Mouse (Mus musculus): ENCODE results near the gene Rps19bp1. TPM values are rescaled to one million over a fixed set of nuclear protein-coding genes. Genes with fewer than 3 reads are reported as not detected.
A peak's percentile ranks its signal among the peaks of the same experiment; 100 is the strongest.

Rps19bp1 gene
- polyA plus RNA-seq, 1 experiment: 18.6 TPM

DNA sequence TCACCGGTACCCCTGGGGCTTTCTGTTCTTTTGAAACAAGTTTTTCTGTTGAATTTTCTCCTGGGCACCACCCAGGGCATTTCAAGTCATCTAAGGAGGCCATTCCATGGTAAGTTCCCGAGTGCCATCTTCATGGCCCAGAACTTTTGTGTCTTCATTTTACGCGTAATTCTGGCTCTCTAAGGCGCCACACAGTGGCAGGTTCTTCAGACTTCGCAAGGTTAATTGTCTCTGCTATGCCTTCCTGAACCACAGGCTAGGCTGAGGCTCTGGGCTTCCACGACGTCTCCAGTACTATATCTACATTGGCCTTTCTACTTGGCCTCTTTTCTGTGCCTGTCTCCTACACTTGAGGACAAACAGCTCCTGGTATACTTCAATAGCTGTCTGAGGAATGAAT lies 43.1 kb downstream of the Rps19bp1 start:
- TF ChIP-seq POLR2A (IDR thresholded peaks at IDR 0.05; ENCODE audit: borderline replicate concordance, low read depth, low read length) (no peak), CTCF (IDR thresholded peaks at IDR 0.05; ENCODE audit: low read depth, low read length) (no peak)
- Histone ChIP-seq H3K4me3 (ENCODE audit: insufficient read depth, low read length) (no peak overlapping the region), H3K27ac (ENCODE audit: insufficient read depth, low read depth, low read length) (no peak overlapping the region), H3K4me1 (ENCODE audit: control insufficient read depth, insufficient read depth, low read length) (peaks cover 51% of the 10 kb centered on the region)

DNA sequence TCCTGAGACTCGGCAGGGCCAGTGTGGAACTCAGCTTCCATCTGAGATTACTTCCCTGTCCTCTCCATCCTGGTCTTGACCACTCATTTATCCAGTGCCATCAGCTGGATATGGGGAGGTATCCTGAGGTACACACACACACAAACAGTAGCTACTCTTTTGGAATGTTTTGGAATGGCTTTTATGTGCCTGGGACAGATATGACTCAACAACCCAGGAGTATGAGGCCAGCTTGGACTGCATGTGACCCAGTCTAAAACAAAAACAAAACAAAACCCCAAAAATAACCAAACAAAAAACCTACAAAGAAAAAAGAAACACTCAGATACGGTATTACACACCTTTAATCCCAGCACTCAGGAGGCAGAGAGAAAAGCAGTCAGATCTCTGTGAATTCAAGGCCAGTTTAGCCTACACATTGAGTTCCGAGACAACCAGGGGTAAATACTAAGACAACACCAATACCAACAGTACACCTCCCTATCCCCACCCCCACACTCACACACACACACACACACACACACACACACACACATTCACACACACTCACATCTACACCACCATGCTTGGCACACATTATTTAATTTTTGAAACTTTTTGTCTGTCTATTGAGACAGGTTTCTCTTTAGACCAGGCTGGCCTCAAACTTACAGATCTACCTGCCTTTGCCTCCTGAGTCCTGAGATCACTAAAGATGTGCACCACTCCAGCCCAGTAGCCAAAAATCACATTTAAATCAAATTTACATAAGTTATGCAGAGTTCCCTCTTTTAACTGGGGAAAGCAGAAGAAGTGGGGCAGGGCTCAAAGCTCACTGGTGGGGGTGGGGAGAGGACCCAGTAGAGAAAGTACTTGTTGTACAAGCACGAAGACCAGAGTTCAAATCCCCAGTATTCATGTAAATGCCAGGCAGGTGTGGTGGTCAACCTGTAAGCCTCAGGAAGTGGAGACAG lies 44.1 kb downstream of the Rps19bp1 start:
- no peak for TF ChIP-seq POLR2A (IDR thresholded peaks at IDR 0.05; ENCODE audit: borderline replicate concordance, low read depth, low read length)
- TF ChIP-seq CTCF (IDR thresholded peaks at IDR 0.05; ENCODE audit: low read depth, low read length): no peak
- H3K4me3 ChIP-seq (ENCODE audit: insufficient read depth, low read length): peak overlapping the region; percentile 73
- peaks cover 51% of the 10 kb centered on the region for H3K4me1 ChIP-seq (ENCODE audit: control insufficient read depth, insufficient read depth, low read length)
- peak overlapping the region; percentile 96 for H3K27ac ChIP-seq (ENCODE audit: insufficient read depth, low read depth, low read length)

GRCm38 (mm10) chr15:80219211-80219610 lies 44.9 kb downstream of the Rps19bp1 start:
- TF ChIP-seq POLR2A (IDR thresholded peaks at IDR 0.05; ENCODE audit: borderline replicate concordance, low read depth, low read length): no peak
- Histone ChIP-seq H3K27ac (ENCODE audit: insufficient read depth, low read depth, low read length) (peak overlapping the region; percentile 96), H3K4me3 (ENCODE audit: insufficient read depth, low read length) (peak overlapping the region; percentile 73), H3K4me1 (ENCODE audit: control insufficient read depth, insufficient read depth, low read length) (peaks cover 51% of the 10 kb centered on the region)

DNA sequence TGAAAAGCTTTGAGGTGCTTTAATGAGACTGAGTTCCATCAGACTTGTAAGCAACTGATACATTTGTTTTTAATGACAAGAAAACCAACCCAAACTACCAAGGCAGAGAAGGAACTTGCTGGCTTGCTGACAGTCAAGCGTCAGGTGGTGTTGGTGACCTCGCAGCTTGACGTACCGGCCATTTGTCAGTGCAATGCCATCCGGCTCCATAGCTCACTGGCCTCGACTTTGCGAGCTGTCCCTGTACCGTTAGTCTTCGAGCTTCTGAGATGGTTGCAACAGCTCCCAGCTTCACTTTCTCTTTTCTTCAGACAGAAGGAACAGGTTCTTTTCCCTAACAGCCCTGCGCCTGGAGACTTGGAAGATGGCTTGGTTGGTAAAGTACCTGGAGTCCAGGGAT lies 46.6 kb downstream of the Rps19bp1 start:
- Histone ChIP-seq H3K4me1 (ENCODE audit: control insufficient read depth, insufficient read depth, low read length) (peaks cover 35% of the 10 kb centered on the region), H3K27ac (ENCODE audit: insufficient read depth, low read depth, low read length) (peak overlapping the region; percentile 34; the same call in 1 of the 2 replicates), H3K4me3 (ENCODE audit: insufficient read depth, low read length) (no peak overlapping the region)
- no peak for TF ChIP-seq POLR2A (IDR thresholded peaks at IDR 0.05; ENCODE audit: borderline replicate concordance, low read depth, low read length)
- no peak for TF ChIP-seq CTCF (IDR thresholded peaks at IDR 0.05; ENCODE audit: low read depth, low read length)

- Histone ChIP-seq H3K27ac (ENCODE audit: insufficient read depth, low read depth, low read length) (no peak overlapping the region), H3K4me3 (ENCODE audit: insufficient read depth, low read length) (no peak overlapping the region), H3K4me1 (ENCODE audit: control insufficient read depth, insufficient read depth, low read length) (peaks cover 34% of the 10 kb centered on the region)
- TF ChIP-seq CTCF (IDR thresholded peaks at IDR 0.05; ENCODE audit: low read depth, low read length) (no peak), POLR2A (IDR thresholded peaks at IDR 0.05; ENCODE audit: borderline replicate concordance, low read depth, low read length) (no peak)
These were observed 47.7 kb downstream of the Rps19bp1 start for GRCm38 (mm10) chr15:80216480-80216820.

- Histone ChIP-seq H3K27ac (ENCODE audit: insufficient read depth, low read depth, low read length) (no peak overlapping the region), H3K4me3 (ENCODE audit: insufficient read depth, low read length) (no peak overlapping the region), H3K4me1 (ENCODE audit: control insufficient read depth, insufficient read depth, low read length) (peaks cover 34% of the 10 kb centered on the region)
- TF ChIP-seq CTCF (IDR thresholded peaks at IDR 0.05; ENCODE audit: low read depth, low read length): peak; percentile 72
- TF ChIP-seq POLR2A (IDR thresholded peaks at IDR 0.05; ENCODE audit: borderline replicate concordance, low read depth, low read length): no peak
These were observed 48.2 kb downstream of the Rps19bp1 start for GRCm38 (mm10) chr15:80215716-80216479.

GRCm38 (mm10) chr15:80213688-80214087 lies 50.4 kb downstream of the Rps19bp1 start:
- Histone ChIP-seq H3K27ac (ENCODE audit: insufficient read depth, low read depth, low read length) (no peak overlapping the region), H3K4me1 (ENCODE audit: control insufficient read depth, insufficient read depth, low read length) (peaks cover 22% of the 10 kb centered on the region), H3K4me3 (ENCODE audit: insufficient read depth, low read length) (no peak overlapping the region)
- TF ChIP-seq CTCF (IDR thresholded peaks at IDR 0.05; ENCODE audit: low read depth, low read length) (no peak), POLR2A (IDR thresholded peaks at IDR 0.05; ENCODE audit: borderline replicate concordance, low read depth, low read length) (no peak)

Other genes with a start within 250 kb of the Rps19bp1 start
- 47.3 and 52.2 TPM in 2 replicates for gene Pdgfb, start 249.3 kb downstream of the Rps19bp1 start, polyA plus RNA-seq (2012; ENCODE audit: insufficient read depth, insufficient read length, missing spikeins)
- 95.0 and 111 TPM in 2 replicates for gene Syngr1, start 173.0 kb downstream of the Rps19bp1 start, polyA plus RNA-seq (2012; ENCODE audit: insufficient read depth, insufficient read length, missing spikeins)
- gene Rpl3, start 172.4 kb downstream of the Rps19bp1 start, polyA plus RNA-seq (2012; ENCODE audit: insufficient read depth, insufficient read length, missing spikeins): 928 and 957 TPM in 2 replicates
- gene Tab1, start 131.2 kb downstream of the Rps19bp1 start, polyA plus RNA-seq (2012; ENCODE audit: insufficient read depth, insufficient read length, missing spikeins): 18.3 and 19.2 TPM in 2 replicates
- gene Mgat3, start 90.6 kb downstream of the Rps19bp1 start, polyA plus RNA-seq (2012; ENCODE audit: insufficient read depth, insufficient read length, missing spikeins): not detected in 2 replicates
- 19.7 and 22.2 TPM in 2 replicates for gene Mief1, start 30.3 kb downstream of the Rps19bp1 start, polyA plus RNA-seq (2012; ENCODE audit: insufficient read depth, insufficient read length, missing spikeins)
- gene AC140267.1, start 28.5 kb downstream of the Rps19bp1 start, polyA plus RNA-seq (2012; ENCODE audit: insufficient read depth, insufficient read length, missing spikeins): not detected in 2 replicates
- gene Atf4, start 9.1 kb downstream of the Rps19bp1 start, polyA plus RNA-seq (2012; ENCODE audit: insufficient read depth, insufficient read length, missing spikeins): 122 and 133 TPM in 2 replicates
- 0.13 TPM in 1 of 2 replicates, not detected in the other for gene Cacna1i, start 22.9 kb upstream of the Rps19bp1 start, polyA plus RNA-seq (2012; ENCODE audit: insufficient read depth, insufficient read length, missing spikeins)

Measured in bone marrow macrophage, adult 2 months (primary cell).